Mouse (Mus musculus) heart, adult 18-20 months (tissue): Measurements from ENCODE around the gene Etl4. TPM values are rescaled to one million over a fixed set of nuclear protein-coding genes. Genes with fewer than 3 reads are reported as not detected.

Experiments
- DNase-seq, 2 experiments: peaks; one replicate each; pipeline ENCODE4 v3.0.0; 2021 to 2022; ENCODE audit warnings: mixed read lengths in 1 of 2
- total RNA-seq, 2 experiments: library from RNA; stranded (reverse); gene quantifications; 2 replicates each; pipeline ENCODE4 v1.2.3; 2021

Etl4 gene
- total RNA-seq, 2 experiments from 2014 or later, result 30.0 to 34.9 TPM

GRCm38 (mm10) chr2:20568456-20568855 lies 658.9 kb downstream of the Etl4 start:
- DNase-seq, result no peak

- no peak for DNase-seq
These were observed 662.4 kb downstream of the Etl4 start for GRCm38 (mm10) chr2:20571940-20572339.

GRCm38 (mm10) chr2:20580331-20580730 lies 670.8 kb downstream of the Etl4 start:
- no peak for DNase-seq

GRCm38 (mm10) chr2:20583032-20583431 lies 673.5 kb downstream of the Etl4 start:
- no peak for DNase-seq

- DNase-seq, result no peak
These were observed 674.1 kb downstream of the Etl4 start for GRCm38 (mm10) chr2:20583562-20584153.

- DNase-seq, result no peak
These were observed 678.3 kb downstream of the Etl4 start for GRCm38 (mm10) chr2:20587913-20588312.

- DNase-seq, result no peak
These were observed 679.1 kb downstream of the Etl4 start for GRCm38 (mm10) chr2:20588631-20589030.

GRCm38 (mm10) chr2:20594129-20594528 lies 684.5 kb downstream of the Etl4 start:
- DNase-seq, result no peak

- DNase-seq, result no peak
These were observed 685.4 kb downstream of the Etl4 start for GRCm38 (mm10) chr2:20595000-20595399.

GRCm38 (mm10) chr2:20596558-20596957 lies 687.0 kb downstream of the Etl4 start:
- no peak for DNase-seq

- no peak for DNase-seq
These were observed 687.6 kb downstream of the Etl4 start for GRCm38 (mm10) chr2:20597193-20597592.

- DNase-seq, result no peak
These were observed 693.1 kb downstream of the Etl4 start for GRCm38 (mm10) chr2:20602656-20603055.

- no peak for DNase-seq
These were observed 694.0 kb downstream of the Etl4 start for GRCm38 (mm10) chr2:20603536-20603935.

- no peak for DNase-seq
These were observed 694.4 kb downstream of the Etl4 start for GRCm38 (mm10) chr2:20603991-20604390.

GRCm38 (mm10) chr2:20609203-20609602 lies 699.6 kb downstream of the Etl4 start:
- DNase-seq, result no peak

GRCm38 (mm10) chr2:20615948-20616347 lies 706.4 kb downstream of the Etl4 start:
- peak; percentile 30 to 70 for DNase-seq

- peak in 1 of 2 experiments; percentile 13 for DNase-seq
These were observed 708.8 kb downstream of the Etl4 start for GRCm38 (mm10) chr2:20618396-20618795.

GRCm38 (mm10) chr2:20619881-20620280 lies 710.3 kb downstream of the Etl4 start:
- DNase-seq, result no peak

GRCm38 (mm10) chr2:20629156-20629712 lies 719.7 kb downstream of the Etl4 start:
- no peak for DNase-seq

GRCm38 (mm10) chr2:20638604-20639003 lies 729.0 kb downstream of the Etl4 start:
- no peak for DNase-seq

GRCm38 (mm10) chr2:20639721-20640120 lies 730.1 kb downstream of the Etl4 start:
- no peak for DNase-seq

GRCm38 (mm10) chr2:20642818-20643217 lies 733.2 kb downstream of the Etl4 start:
- no peak for DNase-seq

GRCm38 (mm10) chr2:20649817-20650216 lies 740.2 kb downstream of the Etl4 start:
- peak; percentile 15 to 25 for DNase-seq

- no peak for DNase-seq
These were observed 743.5 kb downstream of the Etl4 start for GRCm38 (mm10) chr2:20653116-20653515.
